Mouse (Mus musculus) limb, embryonic 14.5 days (tissue): Measurements from ENCODE around the gene Oas1h. TPM values are rescaled to one million over a fixed set of nuclear protein-coding genes. Genes with fewer than 3 reads are reported as not detected.
"Not testable (repeated sequence)": the region's sequence is repeated elsewhere in the genome, so short reads cannot be mapped to it uniquely, and the experiment has no call there.

ENCODE experiments used
- ATAC-seq: fragments of 200-750 bp; cut with Nextera tagmentation; 2 replicates; pipeline ENCODE4 v1.8.0; 2017; ENCODE audit warnings: low read depth, moderate number of reproducible peaks, moderate TSS enrichment; ENCODE audit not compliant: low FRiP score
- DNase-seq: peaks from one replicate; pipeline ENCODE4 v3.0.0-alpha.2; 2015; ENCODE audit warnings: low spot score
- H3K27ac ChIP-seq: fragments of 300-500 bp; sonication (generic); replicated peaks from 2 replicates; pipeline ENCODE4 v1.5.1; 2014; ENCODE audit warnings: low read depth, mild to moderate bottlenecking, low read length, moderate library complexity, mixed read lengths
- H3K27me3 ChIP-seq: fragments of 300-500 bp; sonication (generic); 2 replicates; pipeline ENCODE4 v1.6.1; 2014; ENCODE audit warnings: low read length, mixed read lengths; ENCODE audit not compliant: control insufficient read depth, insufficient read depth
- H3K36me3 ChIP-seq: fragments of 300-500 bp; sonication (generic); 2 replicates; pipeline ENCODE4 v1.6.1; 2014; ENCODE audit warnings: mild to moderate bottlenecking, low read length, moderate library complexity, mixed read lengths; ENCODE audit not compliant: control insufficient read depth, insufficient read depth
- H3K4me1 ChIP-seq: fragments of 300-500 bp; sonication (generic); 2 replicates; pipeline ENCODE4 v1.6.1; 2014; ENCODE audit warnings: antibody characterized with exemption, low read length, mixed read lengths; ENCODE audit not compliant: control insufficient read depth, insufficient read depth
- H3K4me2 ChIP-seq: fragments of 300-500 bp; sonication (generic); replicated peaks from 2 replicates; pipeline ENCODE4 v1.6.1; 2014; ENCODE audit warnings: low read depth, mild to moderate bottlenecking, low read length, moderate library complexity; ENCODE audit not compliant: severe bottlenecking
- H3K4me3 ChIP-seq: fragments of 300-500 bp; sonication (generic); replicated peaks from 2 replicates; pipeline ENCODE4 v1.5.1; 2014; ENCODE audit warnings: low read length
- H3K9ac ChIP-seq: fragments of 300-500 bp; sonication (generic); 2 replicates; pipeline ENCODE4 v1.6.1; 2014; ENCODE audit warnings: mild to moderate bottlenecking, low read depth, low read length, moderate library complexity; ENCODE audit not compliant: severe bottlenecking
- H3K9me3 ChIP-seq: fragments of 300-500 bp; sonication (generic); 2 replicates; pipeline ENCODE4 v1.6.1; 2016; ENCODE audit warnings: low read length; ENCODE audit not compliant: control insufficient read depth
- POLR2A ChIP-seq: fragments of 200-500 bp; IDR thresholded peaks from 2 replicates; pipeline ENCODE4 v1.8.0; 2012; ENCODE audit warnings: inconsistent platforms, mild to moderate bottlenecking, moderate library complexity, borderline replicate concordance; ENCODE audit not compliant: insufficient read depth, insufficient read length; ENCODE audit errors: extremely low read depth
- WGBS: fragments of 180-500 bp; shearing (Covaris S2); extraction: QIAGEN DNeasy Blood & Tissue Kit; methylation state at CpG from one replicate; pipeline ENCODE4 v1.1.7; 2014; 5-methylcytosine and 5-hydroxymethylcytosine counted together
- polyA plus RNA-seq, 2 experiments: library from polyadenylated mRNA; depleted of rRNA in 1 of 2; stranded (reverse) in 1 of 2; unstranded in 1 of 2; fragments of >200 nt; fragmentation: Nextera tagmentation in 1 of 2; extraction: Ambion mirVana in 1 of 2; gene quantifications; 2 replicates each; pipeline versions ENCODE4 v1.2.1 to v1.2.3; 2012 to 2014

Gene Oas1h
- polyA plus RNA-seq, 2 experiments: not detected

DNA sequence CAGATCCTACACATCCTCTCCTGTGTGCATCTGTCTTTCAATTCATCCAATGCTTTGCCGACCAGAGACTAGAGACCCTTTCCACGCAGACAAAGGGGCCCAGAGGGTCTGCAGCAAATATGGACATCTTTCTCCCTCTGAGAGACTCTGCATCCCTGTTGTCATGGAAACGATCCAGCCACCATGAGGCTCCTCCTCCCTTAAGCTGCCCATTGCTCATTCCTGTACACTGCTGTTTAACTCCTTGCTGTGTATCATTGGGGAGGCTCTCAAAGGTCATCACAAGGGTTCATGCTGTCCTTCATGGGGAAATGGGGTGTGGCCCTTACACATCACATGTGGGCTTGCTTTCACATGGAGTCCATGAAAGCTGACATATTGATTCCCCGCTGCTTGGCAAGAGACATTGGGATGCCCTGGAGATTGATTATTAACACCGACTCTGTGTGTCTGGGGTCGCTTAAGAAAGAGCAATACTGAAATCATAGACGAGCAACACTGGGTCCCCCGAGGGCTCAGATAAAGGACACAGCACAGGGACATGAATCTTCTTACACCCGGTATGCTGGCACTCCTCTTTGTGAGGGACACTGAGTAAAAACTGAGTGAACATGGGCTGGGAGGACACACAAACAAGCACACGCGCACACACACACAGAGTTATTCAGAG is 34.1 kb downstream of the Oas1h start:
- no peak overlapping the region for H3K9ac ChIP-seq

DNA sequence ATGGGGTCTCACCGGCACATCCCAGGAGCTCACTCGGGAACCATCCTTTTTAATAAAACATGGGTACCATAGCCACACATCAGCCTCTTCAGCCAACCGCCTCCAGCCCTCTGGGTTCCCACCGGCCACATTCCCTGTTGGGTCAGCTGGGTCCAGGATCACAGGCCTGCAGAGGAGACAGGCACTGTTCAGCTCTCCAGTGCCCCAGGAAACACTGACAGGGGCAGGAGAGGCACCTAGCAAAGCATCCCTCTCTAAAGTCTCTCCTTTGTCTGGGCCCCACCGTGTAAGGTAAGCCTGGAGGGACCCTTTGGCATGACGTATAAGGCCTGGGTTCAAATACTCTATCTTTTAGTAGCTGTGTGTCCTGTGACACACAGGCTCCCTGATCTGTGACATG is 37.1 kb downstream of the Oas1h start:
- DNase-seq (no peak), ATAC-seq (no peak)
- Histone ChIP-seq H3K27ac (no peak overlapping the region), H3K27me3 (no peaks in the 10 kb centered on the region), H3K4me1 (no peaks in the 10 kb centered on the region), H3K4me3 (no peak overlapping the region), H3K9me3 (no peaks in the 10 kb centered on the region), H3K9ac (no peak overlapping the region), H3K4me2 (no peak overlapping the region), H3K36me3 (no peaks in the 10 kb centered on the region)
- no peak for TF ChIP-seq POLR2A
- 89% methylated on average over 6 of the region's 6 CpGs for WGBS

More for the DNA sequence above, 34.1 kb downstream of the Oas1h start:
- no peak for ATAC-seq
- H3K4me2 ChIP-seq: no peak overlapping the region
- H3K36me3 ChIP-seq: no peaks in the 10 kb centered on the region
- H3K27me3 ChIP-seq: no peaks in the 10 kb centered on the region
- 86% methylated on average over 11 of the region's 11 CpGs for WGBS
- no peaks in the 10 kb centered on the region for H3K4me1 ChIP-seq
- no peak overlapping the region for H3K4me3 ChIP-seq
- H3K9me3 ChIP-seq: no peaks in the 10 kb centered on the region
- TF ChIP-seq POLR2A: no peak
- DNase-seq: no peak
- no peak overlapping the region for H3K27ac ChIP-seq

DNA sequence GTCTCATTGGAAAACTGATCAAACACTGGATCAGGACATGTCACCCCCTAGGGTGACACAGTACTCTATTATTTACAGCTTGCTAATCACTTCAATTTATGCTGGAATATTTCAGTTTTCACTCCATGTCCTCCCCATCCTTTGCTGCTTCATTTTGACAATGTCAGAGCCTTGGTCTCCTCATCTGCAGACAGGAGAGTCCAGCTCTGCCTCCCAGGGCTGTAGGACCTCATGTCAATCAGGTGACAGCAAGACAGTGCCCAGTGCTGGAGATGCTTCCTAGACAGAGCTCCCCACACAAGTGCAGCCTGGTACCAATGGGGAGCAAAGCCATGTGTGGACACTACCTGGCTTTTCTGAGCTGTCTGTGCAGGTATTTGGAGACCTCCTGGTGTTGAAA is 37.5 kb downstream of the Oas1h start:
- no peak for ATAC-seq
- H3K4me1 ChIP-seq: no peaks in the 10 kb centered on the region

DNA sequence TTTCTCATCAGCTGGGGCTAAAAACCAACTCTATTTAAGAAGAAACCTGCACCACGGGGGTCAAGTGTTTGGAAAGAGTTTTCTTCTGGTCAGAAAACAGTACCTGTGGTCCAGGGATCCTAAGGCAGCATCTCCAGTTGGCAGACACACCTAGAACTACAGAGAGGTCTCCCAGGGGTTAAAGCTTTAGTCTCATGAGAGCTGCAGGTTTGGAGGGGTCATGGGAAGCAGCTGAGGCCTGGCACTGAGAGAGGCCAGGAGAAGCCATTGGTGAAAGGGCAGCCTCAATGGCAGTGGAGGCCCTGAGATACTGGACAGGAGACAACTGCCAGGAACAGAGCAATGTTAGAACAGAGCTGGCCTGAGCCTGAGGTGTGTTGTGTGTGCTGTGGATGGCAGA is 39.4 kb downstream of the Oas1h start:
- no peak overlapping the region for H3K4me3 ChIP-seq
- no peaks in the 10 kb centered on the region for H3K36me3 ChIP-seq
- no peaks in the 10 kb centered on the region for H3K9me3 ChIP-seq
- DNase-seq (no peak), ATAC-seq (no peak)
- H3K27me3 ChIP-seq: no peaks in the 10 kb centered on the region
- WGBS: 68% methylated on average over 1 of the region's 1 CpGs
- H3K9ac ChIP-seq: no peak overlapping the region
- no peaks in the 10 kb centered on the region for H3K4me1 ChIP-seq
- no peak overlapping the region for H3K4me2 ChIP-seq
- TF ChIP-seq POLR2A: no peak
- H3K27ac ChIP-seq: no peak overlapping the region

More for the DNA sequence above, 37.5 kb downstream of the Oas1h start:
- Histone ChIP-seq H3K4me3 (no peak overlapping the region), H3K9me3 (no peaks in the 10 kb centered on the region), H3K4me2 (no peak overlapping the region), H3K27ac (no peak overlapping the region), H3K9ac (no peak overlapping the region), H3K27me3 (no peaks in the 10 kb centered on the region), H3K36me3 (no peaks in the 10 kb centered on the region)
- no peak for DNase-seq
- TF ChIP-seq POLR2A: no peak

DNA sequence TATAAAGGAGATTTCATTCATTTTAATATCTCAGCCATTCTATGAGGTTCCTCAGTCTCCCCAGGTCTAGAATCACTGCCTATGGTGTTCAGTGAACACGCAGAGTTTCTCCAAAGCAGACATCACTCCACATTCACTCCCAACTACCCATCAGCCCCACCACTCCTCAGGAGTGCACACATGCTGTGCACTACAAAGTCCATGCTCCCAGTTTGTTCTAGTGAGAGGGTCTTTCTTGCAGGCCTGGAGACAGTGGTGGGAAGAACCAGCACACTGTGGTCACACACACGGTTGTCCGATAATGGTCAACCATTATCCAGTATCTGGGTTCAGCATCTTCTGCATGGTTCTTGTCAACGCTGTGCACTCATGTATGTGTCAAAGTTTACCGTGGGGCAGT is 40.8 kb downstream of the Oas1h start:
- Histone ChIP-seq H3K27me3 (no peaks in the 10 kb centered on the region), H3K9me3 (no peaks in the 10 kb centered on the region), H3K9ac (no peak overlapping the region), H3K36me3 (no peaks in the 10 kb centered on the region), H3K4me1 (no peaks in the 10 kb centered on the region), H3K4me2 (no peak overlapping the region), H3K4me3 (no peak overlapping the region), H3K27ac (no peak overlapping the region)
- no peak for DNase-seq
- 84% methylated on average over 5 of the region's 5 CpGs for WGBS
- no peak for ATAC-seq
- TF ChIP-seq POLR2A: no peak

DNA sequence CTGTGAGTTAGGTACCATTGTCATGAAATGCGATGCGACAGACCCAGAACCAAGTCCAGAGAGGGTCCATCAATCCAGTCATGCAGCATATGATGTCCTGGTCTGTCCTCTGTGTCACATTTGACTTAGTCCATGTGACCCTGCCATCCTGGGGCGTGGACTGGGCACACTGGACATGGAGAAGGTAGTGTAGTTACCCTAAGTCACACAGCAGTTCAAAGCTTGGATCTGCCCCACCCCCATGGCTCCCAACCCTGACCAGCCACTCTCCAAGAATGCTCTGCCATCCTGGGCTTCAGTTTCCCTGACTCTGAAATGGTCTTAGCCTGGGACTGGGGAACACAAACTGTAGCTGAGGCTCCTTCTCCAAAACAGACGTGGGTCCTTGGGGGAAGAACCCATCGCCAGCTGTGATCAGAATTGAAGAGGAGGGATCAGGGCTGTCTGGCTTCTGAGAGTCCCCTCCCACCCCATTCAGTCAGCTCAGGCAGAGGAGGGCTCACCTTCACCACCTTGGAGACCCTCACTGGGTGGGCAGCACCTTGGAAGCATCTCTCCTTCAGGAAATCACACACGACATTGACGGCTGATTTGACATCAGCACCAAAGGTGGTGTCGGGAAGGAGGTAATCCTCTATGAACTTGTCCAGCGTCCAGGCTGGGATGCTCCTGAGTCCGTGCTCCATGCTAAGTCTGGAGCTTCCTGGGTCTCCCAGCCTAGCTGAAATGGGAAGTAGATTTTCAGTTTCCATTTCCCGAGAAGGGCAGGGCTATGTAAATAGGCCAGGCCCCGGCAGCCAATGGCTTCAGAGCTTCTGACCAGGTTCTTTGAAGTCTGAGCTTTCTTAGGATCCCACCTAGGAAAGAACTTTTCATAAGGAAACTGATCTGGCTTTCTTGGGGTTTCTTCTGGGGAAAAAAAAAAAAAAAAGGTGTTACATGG is 45.8 kb downstream of the Oas1h start, which contains the start of gene Oas1a:
Oas1a (minus strand) TSS at position 731 of the 943 bp plus-strand sequence.
- ATAC-seq, H3K9ac ChIP-seq, H3K4me2 ChIP-seq, DNase-seq, H3K27ac ChIP-seq, H3K9me3 ChIP-seq, H3K36me3 ChIP-seq, H3K4me3 ChIP-seq, H3K4me1 ChIP-seq, H3K27me3 ChIP-seq: not testable (repeated sequence)
- WGBS: 31% methylated on average over 9 of the region's 12 CpGs
